Mouse (Mus musculus) myocyte (in vitro differentiated cells): ENCODE data around the gene Trappc3l.
"Not testable (repeated sequence)": the region's sequence is repeated elsewhere in the genome, so short reads cannot be mapped to it uniquely, and the experiment has no call there.

Experiments
- CEBPB ChIP-seq: IDR thresholded peaks from 2 replicates; pipeline ENCODE4 v1.6.1; 2011; ENCODE audit warnings: mild to moderate bottlenecking, moderate library complexity; ENCODE audit not compliant: poor library complexity, insufficient read depth, severe bottlenecking
- MAX ChIP-seq: IDR thresholded peaks from one replicate; pipeline ENCODE4 v1.6.1; 2011; ENCODE audit warnings: low read depth, mild to moderate bottlenecking, control low read depth
- MYOD1 ChIP-seq, 3 experiments: IDR thresholded peaks; one replicate each; pipeline ENCODE4 v1.6.1; 2011; ENCODE audit warnings: control low read depth in 2 of 3, low read depth in 2 of 3, mild to moderate bottlenecking in 2 of 3, moderate library complexity in 1 of 3; ENCODE audit not compliant: insufficient read length in 2 of 3, control insufficient read depth in 1 of 3
- MYOG ChIP-seq, 3 experiments: IDR thresholded peaks; one replicate each; pipeline ENCODE4 v1.6.1; 2011; ENCODE audit warnings: control low read depth in 2 of 3, low read depth in 2 of 3, mild to moderate bottlenecking in 2 of 3; ENCODE audit not compliant: insufficient read length in 2 of 3, control insufficient read depth in 1 of 3, insufficient read depth in 1 of 3
- POLR2A ChIP-seq: IDR thresholded peaks from one replicate; pipeline ENCODE4 v1.6.1; 2011; ENCODE audit warnings: low read depth, mild to moderate bottlenecking, control low read depth, moderate library complexity; ENCODE audit not compliant: insufficient read length
- TCF3 ChIP-seq: IDR thresholded peaks from one replicate; pipeline ENCODE4 v1.6.1; 2011; ENCODE audit warnings: low read depth, control low read depth; ENCODE audit not compliant: insufficient read length

GRCm38 (mm10) chr10:33996686-33997085 lies 40.7 kb upstream of the Trappc3l start:
- TF ChIP-seq MYOG (IDR thresholded peaks at IDR 0.05; ENCODE audit: control insufficient read depth in 1 of 3, insufficient read depth in 1 of 3, insufficient read length in 2 of 3, low read depth in 2 of 3); POLR2A; TCF3; MYOD1 (IDR thresholded peaks at IDR 0.05; ENCODE audit: control insufficient read depth in 1 of 3, insufficient read length in 2 of 3, low read depth in 2 of 3); MAX; CEBPB: not testable (repeated sequence)
